Mouse (Mus musculus): ENCODE measurements at regions not wholly inside any gene's neighbourhood (a gene's known extent, or its start where the extent isn't known, plus 50 kb on each side); places are given as distances from the start of the nearest gene placed in this dataset.
A peak's percentile ranks its signal among the peaks of the same experiment; 100 is the strongest.

GRCm38 (mm10) chr15:25059347-25059746, 354.2 kb downstream of the Basp1 start:
- Histone ChIP-seq H3K4me2 (replicated peaks) (no peak overlapping the region), H3K9me3 (no peaks in the 10 kb centered on the region), H3K4me1 (no peaks in the 10 kb centered on the region), H3K9ac (replicated peaks) (no peak overlapping the region), H3K4me3 (no peak overlapping the region), H3K27ac (replicated peaks) (no peak overlapping the region), H3K27me3 (no peaks in the 10 kb centered on the region), H3K36me3 (no peaks in the 10 kb centered on the region)
- no peak for ATAC-seq (ENCODE audit: low FRiP score, low read depth)

- no peak; the same call in 1 of the 2 replicates for ATAC-seq (ENCODE audit: low FRiP score, low read depth)
- WGBS = 27% methylated on average over 1 of the region's 1 CpGs
- Histone ChIP-seq H3K9ac (replicated peaks) (no peak overlapping the region), H3K4me1 (peaks cover 4% of the 10 kb centered on the region), H3K9me3 (no peaks in the 10 kb centered on the region), H3K4me3 (no peak overlapping the region), H3K4me2 (replicated peaks) (no peak overlapping the region), H3K27me3 (no peaks in the 10 kb centered on the region), H3K36me3 (no peaks in the 10 kb centered on the region), H3K27ac (replicated peaks) (no peak overlapping the region)
Measured at GRCm38 (mm10) chr15:25047875-25048274, 365.7 kb downstream of the Basp1 start.

DNA sequence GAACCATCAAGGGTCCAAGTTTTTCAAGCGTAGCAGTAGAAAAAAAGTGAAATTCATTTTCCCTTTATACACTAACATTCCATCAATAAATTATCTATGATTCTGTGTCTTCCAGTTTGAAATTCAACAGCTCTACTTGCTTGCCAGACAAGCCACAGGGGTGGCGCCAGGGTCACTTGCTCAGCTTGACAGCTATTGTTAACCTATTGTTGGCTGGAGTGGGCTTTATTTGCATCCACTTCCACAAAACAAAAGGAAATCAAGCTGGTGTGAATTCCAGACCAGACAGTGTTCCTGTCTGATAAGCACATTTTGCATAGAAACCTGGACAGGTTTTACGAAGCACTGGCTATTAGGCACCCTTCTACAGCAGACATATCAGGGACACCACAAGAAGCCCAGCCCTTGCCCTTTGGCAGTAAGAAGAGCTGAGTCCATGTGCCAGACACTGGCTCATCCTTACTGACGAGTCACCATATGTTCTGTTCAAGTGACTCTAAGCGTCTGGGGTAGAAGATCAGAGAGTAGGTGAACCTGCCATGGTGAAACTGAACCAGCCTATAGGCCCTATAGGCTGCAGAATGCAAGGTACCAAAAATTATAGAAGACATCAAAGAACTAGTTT, 366.9 kb downstream of the Basp1 start:
- Histone ChIP-seq H3K27ac (replicated peaks) (no peak overlapping the region), H3K4me1 (peaks cover 4% of the 10 kb centered on the region), H3K9me3 (no peaks in the 10 kb centered on the region), H3K9ac (replicated peaks) (no peak overlapping the region), H3K4me2 (replicated peaks) (no peak overlapping the region), H3K4me3 (no peak overlapping the region), H3K27me3 (no peaks in the 10 kb centered on the region), H3K36me3 (no peaks in the 10 kb centered on the region)
- 42% methylated on average over 5 of the region's 5 CpGs for WGBS
- no peak for ATAC-seq (ENCODE audit: low FRiP score, low read depth)

DNA sequence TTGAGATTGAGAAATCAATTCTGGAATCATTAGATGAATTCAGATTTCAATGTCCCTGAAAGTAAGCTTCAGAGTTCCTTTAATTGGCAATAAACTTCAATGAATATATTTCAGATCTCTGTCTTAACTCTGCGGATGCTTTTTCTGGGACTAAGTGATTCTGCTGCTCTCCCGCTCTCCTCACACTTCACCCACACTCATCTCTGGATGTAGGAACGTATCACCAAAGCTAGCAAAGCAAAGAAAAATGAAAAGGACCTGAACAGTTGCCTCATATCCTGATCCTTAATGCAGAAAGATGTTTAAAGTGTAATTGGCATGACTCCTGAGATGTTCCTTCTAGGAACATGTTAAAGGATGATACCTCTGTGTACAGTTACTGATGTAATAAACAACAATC, 377.3 kb downstream of the Basp1 start:
- H3K4me1 ChIP-seq = no peaks in the 10 kb centered on the region
- WGBS = 94% methylated on average over 3 of the region's 3 CpGs
- ATAC-seq (ENCODE audit: low FRiP score, low read depth) = no peak

GRCm38 (mm10) chr15:25027865-25028264, 385.7 kb downstream of the Basp1 start:
- no peak for ATAC-seq (ENCODE audit: low FRiP score, low read depth)
- WGBS = 66% methylated on average over 8 of the region's 8 CpGs
- Histone ChIP-seq H3K4me3 (no peak overlapping the region), H3K9ac (replicated peaks) (no peak overlapping the region), H3K27ac (replicated peaks) (peak overlapping the region; percentile 90; the same call in 1 of the 2 replicates), H3K4me1 (peaks cover 14% of the 10 kb centered on the region), H3K4me2 (replicated peaks) (no peak overlapping the region), H3K27me3 (no peaks in the 10 kb centered on the region), H3K9me3 (no peaks in the 10 kb centered on the region), H3K36me3 (no peaks in the 10 kb centered on the region)

More for the DNA sequence above, 377.3 kb downstream of the Basp1 start:
- Histone ChIP-seq H3K9ac (replicated peaks) (no peak overlapping the region), H3K9me3 (no peaks in the 10 kb centered on the region), H3K36me3 (no peaks in the 10 kb centered on the region), H3K27me3 (no peaks in the 10 kb centered on the region), H3K4me3 (no peak overlapping the region), H3K27ac (replicated peaks) (no peak overlapping the region), H3K4me2 (replicated peaks) (no peak overlapping the region)

- Histone ChIP-seq H3K4me2 (replicated peaks) (peak overlapping the region; percentile 56), H3K9ac (replicated peaks) (peak overlapping the region; percentile 46; the same call in 1 of the 2 replicates), H3K27ac (replicated peaks) (peak overlapping the region; percentile 90)
Measured at GRCm38 (mm10) chr15:25026786-25027461, 386.6 kb downstream of the Basp1 start.

GRCm38 (mm10) chr15:25026351-25026750, 387.2 kb downstream of the Basp1 start:
- H3K27me3 ChIP-seq = no peaks in the 10 kb centered on the region
- 12% methylated on average over 8 of the region's 8 CpGs for WGBS
- ATAC-seq (ENCODE audit: low FRiP score, low read depth) = peak; percentile 57
- no peak overlapping the region for H3K4me3 ChIP-seq
- peaks cover 14% of the 10 kb centered on the region for H3K4me1 ChIP-seq
- no peaks in the 10 kb centered on the region for H3K36me3 ChIP-seq
- H3K9me3 ChIP-seq = no peaks in the 10 kb centered on the region
- peak overlapping the region; percentile 56 for H3K4me2 ChIP-seq (replicated peaks)
- H3K27ac ChIP-seq (replicated peaks) = peak overlapping the region; percentile 90
- no peak overlapping the region for H3K9ac ChIP-seq (replicated peaks)

More at GRCm38 (mm10) chr15:25026786-25027461, 386.6 kb downstream of the Basp1 start:
- peak; percentile 88 for ATAC-seq (ENCODE audit: low FRiP score, low read depth)
- peak overlapping the region; percentile 29 for H3K4me3 ChIP-seq
- H3K4me1 ChIP-seq = peaks cover 14% of the 10 kb centered on the region
- H3K9me3 ChIP-seq = no peaks in the 10 kb centered on the region
- 2% methylated on average over 15 of the region's 15 CpGs for WGBS
- H3K36me3 ChIP-seq = no peaks in the 10 kb centered on the region
- H3K27me3 ChIP-seq = no peaks in the 10 kb centered on the region

- Histone ChIP-seq H3K36me3 (no peaks in the 10 kb centered on the region), H3K9me3 (no peaks in the 10 kb centered on the region), H3K27me3 (no peaks in the 10 kb centered on the region), H3K4me1 (peaks cover 14% of the 10 kb centered on the region; the same call in 1 of the 2 replicates), H3K9ac (replicated peaks) (no peak overlapping the region), H3K4me2 (replicated peaks) (no peak overlapping the region), H3K4me3 (no peak overlapping the region), H3K27ac (replicated peaks) (peak overlapping the region; percentile 72)
- WGBS = 41% methylated on average over 3 of the region's 3 CpGs
- no peak; the same call in 1 of the 2 replicates for ATAC-seq (ENCODE audit: low FRiP score, low read depth)
Measured at GRCm38 (mm10) chr15:25020916-25021315, 392.6 kb downstream of the Basp1 start.

GRCm38 (mm10) chr15:25019352-25019941, 394.1 kb downstream of the Basp1 start:
- H3K4me3 ChIP-seq = no peak overlapping the region
- peaks cover 14% of the 10 kb centered on the region; the same call in 1 of the 2 replicates for H3K4me1 ChIP-seq
- ATAC-seq (ENCODE audit: low FRiP score, low read depth) = peak; percentile 93
- 76% methylated on average over 12 of the region's 12 CpGs for WGBS
- H3K9ac ChIP-seq (replicated peaks) = no peak overlapping the region
- H3K27me3 ChIP-seq = no peaks in the 10 kb centered on the region
- H3K4me2 ChIP-seq (replicated peaks) = no peak overlapping the region
- peak overlapping the region; percentile 67 for H3K27ac ChIP-seq (replicated peaks)
- no peaks in the 10 kb centered on the region for H3K9me3 ChIP-seq
- no peaks in the 10 kb centered on the region for H3K36me3 ChIP-seq

DNA sequence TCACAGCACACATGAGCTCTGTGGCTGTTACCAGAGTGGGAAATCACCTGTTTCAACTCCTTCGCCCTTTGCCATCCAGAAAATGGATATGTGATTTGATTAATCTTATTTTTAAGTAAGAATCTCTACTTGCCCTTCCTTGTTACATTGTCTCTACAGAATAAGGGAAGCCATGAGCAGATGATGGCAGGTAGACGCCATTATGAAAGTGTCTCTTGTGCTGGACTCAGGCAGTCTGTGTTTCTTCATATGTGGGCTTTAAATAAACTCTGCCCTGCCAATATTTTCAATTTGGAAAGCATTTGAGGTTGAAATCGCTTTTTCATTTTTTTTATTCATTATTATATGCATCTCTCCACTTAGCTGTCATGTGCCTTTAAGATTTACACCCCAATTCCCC, 394.6 kb downstream of the Basp1 start:
- Histone ChIP-seq H3K36me3 (no peaks in the 10 kb centered on the region), H3K27me3 (no peaks in the 10 kb centered on the region), H3K4me1 (peaks cover 14% of the 10 kb centered on the region; the same call in 1 of the 2 replicates), H3K27ac (replicated peaks) (peak overlapping the region; percentile 67), H3K9me3 (no peaks in the 10 kb centered on the region), H3K4me2 (replicated peaks) (no peak overlapping the region), H3K4me3 (no peak overlapping the region), H3K9ac (replicated peaks) (no peak overlapping the region)
- 0 out of 2 replicates have a peak, but pooled peaks have one; percentile 49 for ATAC-seq (ENCODE audit: low FRiP score, low read depth)
- WGBS = 87% methylated on average over 3 of the region's 3 CpGs

DNA sequence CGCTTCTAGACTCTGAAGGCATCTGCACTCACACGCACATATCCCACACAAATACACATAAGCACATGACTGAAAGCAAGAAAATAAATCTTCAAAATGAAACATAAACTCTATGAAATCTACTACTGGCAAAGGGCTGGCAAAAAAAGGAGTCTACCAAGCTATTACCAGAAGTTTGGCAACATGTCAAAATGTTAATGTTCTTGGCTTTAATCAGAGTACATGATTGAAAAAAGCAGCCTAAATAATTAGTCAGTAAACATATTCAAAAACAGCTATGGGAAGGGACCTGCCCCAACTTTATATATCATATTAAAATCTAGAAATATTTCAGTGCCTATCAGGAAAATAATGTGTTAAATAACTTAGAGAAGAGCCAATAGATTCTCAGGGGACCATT, 405.8 kb downstream of the Basp1 start:
- ATAC-seq (ENCODE audit: low FRiP score, low read depth) = no peak

GRCm38 (mm10) chr15:25000171-25000570, 413.4 kb downstream of the Basp1 start:
- Histone ChIP-seq H3K4me1 (no peaks in the 10 kb centered on the region), H3K27ac (replicated peaks) (no peak overlapping the region), H3K9me3 (no peaks in the 10 kb centered on the region), H3K4me3 (no peak overlapping the region), H3K36me3 (no peaks in the 10 kb centered on the region), H3K4me2 (replicated peaks) (no peak overlapping the region), H3K27me3 (no peaks in the 10 kb centered on the region), H3K9ac (replicated peaks) (no peak overlapping the region)
- no peak for ATAC-seq (ENCODE audit: low FRiP score, low read depth)
- 95% methylated on average over 3 of the region's 3 CpGs for WGBS

More for the DNA sequence above, 405.8 kb downstream of the Basp1 start:
- Histone ChIP-seq H3K4me1 (no peaks in the 10 kb centered on the region), H3K4me3 (no peak overlapping the region), H3K4me2 (replicated peaks) (no peak overlapping the region), H3K9me3 (no peaks in the 10 kb centered on the region), H3K27ac (replicated peaks) (no peak overlapping the region), H3K27me3 (no peaks in the 10 kb centered on the region), H3K36me3 (no peaks in the 10 kb centered on the region), H3K9ac (replicated peaks) (no peak overlapping the region)
- WGBS = 96% methylated on average over 2 of the region's 2 CpGs

Data from midbrain, embryonic 12.5 days (tissue).